Mouse (Mus musculus): ENCODE data around the gene Med24. TPM values are rescaled to one million over a fixed set of nuclear protein-coding genes. Genes with fewer than 3 reads are reported as not detected.
A peak's percentile ranks its signal among the peaks of the same experiment; 100 is the strongest.
"Not testable (repeated sequence)": the region's sequence is repeated elsewhere in the genome, so short reads cannot be mapped to it uniquely, and the experiment has no call there.

Gene Med24
- total and polyA plus RNA-seq, 2 experiments from 2014 or later = 52.2 to 66.6 TPM

DNA sequence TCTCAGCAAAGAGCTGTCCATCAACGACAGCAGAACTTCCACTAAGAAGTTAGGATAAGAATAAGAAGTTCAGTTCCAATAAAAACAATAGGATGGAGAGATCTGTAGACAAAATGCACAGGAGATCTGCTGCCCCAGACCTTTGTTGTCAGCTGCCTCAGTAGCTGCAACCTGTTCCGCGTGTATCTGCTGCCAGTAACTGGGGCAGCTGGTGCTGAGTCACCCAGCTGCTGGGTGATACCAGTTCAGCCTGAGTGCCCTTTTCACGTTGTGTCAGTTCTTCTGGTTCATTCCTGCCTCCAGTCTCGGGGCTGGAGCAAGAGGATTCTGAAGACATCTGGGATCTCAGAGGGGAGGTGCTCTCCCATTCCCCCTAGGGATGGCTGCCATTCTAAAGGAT is 57.4 kb downstream of the Med24 start:
- Histone ChIP-seq H3K27me3 (ENCODE audit: insufficient read depth, low read length) (0 out of 2 replicates have a peak, but pooled peaks cover 4% of the 10 kb centered on the region), H3K4me1 (ENCODE audit: insufficient read depth, low read length) (no peaks in the 10 kb centered on the region), H3K36me3 (ENCODE audit: insufficient read depth, low read length) (no peaks in the 10 kb centered on the region), H3K4me3 (ENCODE audit: low read depth, low read length) (no peak overlapping the region), H3K9ac (replicated peaks; ENCODE audit: low read length, poor library complexity, severe bottlenecking) (no peak overlapping the region), H3K9me3 (ENCODE audit: low read length) (no peaks in the 10 kb centered on the region), H3K4me2 (ENCODE audit: low read depth, low read length, poor library complexity, severe bottlenecking) (no peak overlapping the region), H3K27ac (ENCODE audit: low read depth, low read length) (no peak overlapping the region)
- DNase-seq (ENCODE audit: low spot score) = no peak
- TF ChIP-seq CTCF (IDR thresholded peaks at IDR 0.05) = no peak
- 64% methylated on average over 5 of the region's 5 CpGs for WGBS
- no peak for ATAC-seq (ENCODE audit: low FRiP score)

DNA sequence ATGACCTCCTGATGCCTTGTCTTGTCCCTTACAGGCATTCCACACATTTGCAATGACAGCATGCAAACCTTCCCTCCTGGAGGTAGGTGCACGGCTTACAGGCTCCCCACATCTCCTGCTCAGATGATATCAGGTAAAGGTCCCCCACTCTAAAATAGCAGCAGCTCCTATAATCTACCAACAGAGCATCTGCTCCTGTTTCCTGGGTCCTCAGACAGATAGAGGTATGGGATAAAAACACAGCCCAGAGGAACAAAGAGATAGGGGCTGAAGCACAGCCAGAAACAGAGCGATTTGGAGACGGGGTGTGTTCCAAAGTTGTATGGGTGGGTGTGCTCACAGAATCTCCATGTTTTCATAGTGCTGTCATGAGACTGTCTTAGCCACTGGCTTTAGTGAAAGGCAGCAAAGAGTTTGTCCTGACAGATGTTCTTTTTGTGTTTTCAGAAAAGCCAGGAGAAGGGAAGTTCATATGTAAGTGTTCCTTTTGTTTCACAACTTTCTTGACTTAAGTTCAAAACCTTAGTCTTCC is 57.9 kb downstream of the Med24 start:
- H3K36me3 ChIP-seq (ENCODE audit: insufficient read depth, low read length) = no peaks in the 10 kb centered on the region
- no peaks in the 10 kb centered on the region for H3K4me1 ChIP-seq (ENCODE audit: insufficient read depth, low read length)
- 79% methylated on average over 3 of the region's 3 CpGs for WGBS
- no peak overlapping the region for H3K9ac ChIP-seq (replicated peaks; ENCODE audit: low read length, poor library complexity, severe bottlenecking)
- 0 out of 2 replicates have a peak, but pooled peaks cover 4% of the 10 kb centered on the region for H3K27me3 ChIP-seq (ENCODE audit: insufficient read depth, low read length)
- no peak for TF ChIP-seq CTCF (IDR thresholded peaks at IDR 0.05)
- no peak for ATAC-seq (ENCODE audit: low FRiP score)
- no peak for DNase-seq (ENCODE audit: low spot score)
- no peak overlapping the region for H3K4me2 ChIP-seq (ENCODE audit: low read depth, low read length, poor library complexity, severe bottlenecking)
- H3K9me3 ChIP-seq (ENCODE audit: low read length) = no peaks in the 10 kb centered on the region
- no peak overlapping the region for H3K27ac ChIP-seq (ENCODE audit: low read depth, low read length)
- H3K4me3 ChIP-seq (ENCODE audit: low read depth, low read length) = no peak overlapping the region

DNA sequence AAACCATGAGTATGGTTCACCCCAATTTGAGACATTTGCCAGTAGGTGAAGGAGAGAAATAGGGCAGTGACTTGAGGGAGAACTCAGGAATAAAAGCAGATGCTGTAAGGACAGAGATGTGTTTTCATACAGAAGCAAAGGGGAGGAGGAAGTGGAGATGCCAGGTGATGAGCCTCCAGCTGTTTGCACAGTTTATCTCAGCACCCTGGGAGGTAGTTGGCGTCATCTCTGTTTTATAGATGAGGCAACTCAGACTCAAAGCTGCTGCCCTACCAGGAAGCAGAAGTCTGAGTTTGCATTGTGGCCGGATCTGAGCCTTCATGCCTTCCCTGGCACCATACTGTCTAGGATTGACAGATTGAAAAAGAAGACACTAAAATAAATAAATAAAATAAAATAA is 60.3 kb downstream of the Med24 start:
- Histone ChIP-seq H3K9me3 (ENCODE audit: low read length) (no peaks in the 10 kb centered on the region), H3K36me3 (ENCODE audit: insufficient read depth, low read length) (no peaks in the 10 kb centered on the region), H3K4me1 (ENCODE audit: insufficient read depth, low read length) (no peaks in the 10 kb centered on the region), H3K4me3 (ENCODE audit: low read depth, low read length) (no peak overlapping the region), H3K27ac (ENCODE audit: low read depth, low read length) (no peak overlapping the region), H3K27me3 (ENCODE audit: insufficient read depth, low read length) (0 out of 2 replicates have a peak, but pooled peaks cover 4% of the 10 kb centered on the region), H3K9ac (replicated peaks; ENCODE audit: low read length, poor library complexity, severe bottlenecking) (no peak overlapping the region), H3K4me2 (ENCODE audit: low read depth, low read length, poor library complexity, severe bottlenecking) (no peak overlapping the region)
- WGBS = 57% methylated on average over 2 of the region's 2 CpGs
- no peak for ATAC-seq (ENCODE audit: low FRiP score)
- TF ChIP-seq CTCF (IDR thresholded peaks at IDR 0.05) = no peak
- no peak for DNase-seq (ENCODE audit: low spot score)

DNA sequence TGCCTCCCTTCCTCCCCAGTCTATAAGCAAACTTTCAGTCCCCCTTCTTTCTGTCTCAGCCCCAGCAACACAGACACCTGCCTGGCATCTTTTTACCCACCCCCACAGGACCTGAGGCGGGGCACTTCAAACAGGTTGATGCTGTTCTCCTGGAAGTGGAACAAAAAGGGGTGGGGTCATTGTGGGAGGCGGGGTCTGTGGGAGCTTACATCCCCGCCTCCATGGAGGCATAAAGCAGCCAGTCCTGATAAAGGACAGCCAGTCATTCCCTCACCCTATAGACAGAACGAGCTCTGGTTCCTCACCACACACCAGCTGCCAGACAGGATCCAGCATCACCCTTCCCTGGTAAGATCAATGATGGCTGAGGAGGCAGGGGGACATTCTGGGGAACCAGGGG is 65.1 kb downstream of the Med24 start, which contains the start of gene Gsdma:
TSS of gene Gsdma (plus strand) at position 261 of the 400 bp plus-strand sequence.
- Histone ChIP-seq H3K4me2 (ENCODE audit: low read depth, low read length, poor library complexity, severe bottlenecking) (no peak within 1 kb of the TSS), H3K27ac (ENCODE audit: low read depth, low read length) (no peak within 1 kb of the TSS), H3K4me3 (ENCODE audit: low read depth, low read length) (no peak within 1 kb of the TSS), H3K4me1 (ENCODE audit: insufficient read depth, low read length) (no peaks in the 10 kb centered on the region), H3K9me3 (ENCODE audit: low read length) (no peaks in the 10 kb centered on the region), H3K36me3 (ENCODE audit: insufficient read depth, low read length) (no peaks in the 10 kb centered on the region), H3K9ac (replicated peaks; ENCODE audit: low read length, poor library complexity, severe bottlenecking) (no peak within 1 kb of the TSS), H3K27me3 (ENCODE audit: insufficient read depth, low read length) (0 out of 2 replicates have a peak, but pooled peaks cover 4% of the 10 kb centered on the region)
- WGBS = 19% methylated on average over 4 of the region's 4 CpGs
- no peak for TF ChIP-seq CTCF (IDR thresholded peaks at IDR 0.05)
- no peak for ATAC-seq (ENCODE audit: low FRiP score)
- no peak for DNase-seq (ENCODE audit: low spot score)

DNA sequence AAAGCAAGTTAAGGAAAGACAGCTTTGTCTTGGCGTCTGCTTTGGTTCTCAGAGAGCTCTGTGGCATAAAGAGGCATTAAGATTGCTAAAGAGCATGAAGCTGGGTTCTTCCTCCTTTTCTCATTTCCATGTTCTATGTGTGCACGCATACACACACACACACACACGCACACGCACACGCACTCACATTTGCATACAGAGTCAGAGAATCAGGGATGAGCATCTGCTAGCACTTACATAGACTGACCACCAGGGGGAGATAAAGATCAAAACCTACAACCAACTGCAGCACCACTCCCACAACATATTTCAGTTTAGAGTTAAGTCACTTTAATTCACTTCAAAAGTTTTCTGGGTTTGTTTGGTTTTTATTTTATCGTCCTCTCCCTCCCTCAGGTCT is 68.7 kb downstream of the Med24 start:
- Histone ChIP-seq H3K9me3 (ENCODE audit: low read length) (no peaks in the 10 kb centered on the region), H3K4me1 (ENCODE audit: insufficient read depth, low read length) (no peaks in the 10 kb centered on the region), H3K27me3 (ENCODE audit: insufficient read depth, low read length) (no peaks in the 10 kb centered on the region), H3K4me3 (ENCODE audit: low read depth, low read length) (no peak overlapping the region), H3K9ac (replicated peaks; ENCODE audit: low read length, poor library complexity, severe bottlenecking) (no peak overlapping the region), H3K27ac (ENCODE audit: low read depth, low read length) (no peak overlapping the region; the same call in 1 of the 2 replicates), H3K36me3 (ENCODE audit: insufficient read depth, low read length) (no peaks in the 10 kb centered on the region), H3K4me2 (ENCODE audit: low read depth, low read length, poor library complexity, severe bottlenecking) (no peak overlapping the region)
- 9% methylated on average over 6 of the region's 6 CpGs for WGBS
- DNase-seq (ENCODE audit: low spot score) = peak; percentile 84
- peak; percentile 90 for TF ChIP-seq CTCF (IDR thresholded peaks at IDR 0.05)
- no peak for ATAC-seq (ENCODE audit: low FRiP score)

DNA sequence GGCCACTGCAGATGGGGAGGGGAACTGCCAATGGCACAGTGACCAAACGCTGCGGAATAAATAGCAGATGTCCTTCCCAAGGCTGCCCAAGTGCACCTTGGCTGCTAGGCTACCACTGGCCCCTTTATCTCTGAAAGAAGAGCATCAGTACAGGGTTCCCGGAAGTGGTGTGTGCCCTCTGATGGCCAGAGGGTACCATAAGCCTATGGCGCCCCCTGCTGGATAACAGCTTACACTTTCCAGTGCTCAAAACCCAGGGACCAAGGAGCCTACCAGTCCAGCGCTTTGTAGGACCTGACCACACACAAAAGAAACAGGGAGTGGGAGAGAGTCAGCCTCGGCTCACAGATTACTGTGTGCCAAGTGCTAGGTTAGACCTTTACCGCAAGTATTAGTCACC is 74.2 kb downstream of the Med24 start:
- H3K4me1 ChIP-seq (ENCODE audit: insufficient read depth, low read length); H3K4me2 ChIP-seq (ENCODE audit: low read depth, low read length, poor library complexity, severe bottlenecking); H3K36me3 ChIP-seq (ENCODE audit: insufficient read depth, low read length); H3K9me3 ChIP-seq (ENCODE audit: low read length); H3K4me3 ChIP-seq (ENCODE audit: low read depth, low read length); ATAC-seq (ENCODE audit: low FRiP score); H3K27me3 ChIP-seq (ENCODE audit: insufficient read depth, low read length); H3K27ac ChIP-seq (ENCODE audit: low read depth, low read length); H3K9ac ChIP-seq (replicated peaks; ENCODE audit: low read length, poor library complexity, severe bottlenecking): not testable (repeated sequence)
- 16% methylated on average over 7 of the region's 7 CpGs for WGBS
- peak; percentile 60 for TF ChIP-seq CTCF (IDR thresholded peaks at IDR 0.05)
- DNase-seq (ENCODE audit: low spot score) = peak; percentile 63

Other genes with a start within 250 kb of the Med24 start
- gene Ikzf3, start 183.4 kb downstream of the Med24 start, total RNA-seq (2014; rRNA removed) = 0.05 TPM in 1 of 2 replicates, not detected in the other
- gene Ikzf3, start 183.4 kb downstream of the Med24 start, polyA plus RNA-seq (2015; fragmentation: Nextera tagmentation; extraction: Ambion mirVana) = 0.16 TPM in 1 of 2 replicates, not detected in the other
- gene Zpbp2, start 178.3 kb downstream of the Med24 start, total RNA-seq (2014; rRNA removed) = 0.24 TPM in 1 of 2 replicates, not detected in the other
- gene Zpbp2, start 178.3 kb downstream of the Med24 start, polyA plus RNA-seq (2015; fragmentation: Nextera tagmentation; extraction: Ambion mirVana) = 0.36 and 0.39 TPM in 2 replicates
- gene Ormdl3, start 142.1 kb downstream of the Med24 start, total RNA-seq (2014; rRNA removed) = 104 and 115 TPM in 2 replicates
- 108 and 111 TPM in 2 replicates for gene Ormdl3, start 142.1 kb downstream of the Med24 start, polyA plus RNA-seq (2015; fragmentation: Nextera tagmentation; extraction: Ambion mirVana)
- not detected in 2 replicates for gene Lrrc3c, start 131.1 kb downstream of the Med24 start, total RNA-seq (2014; rRNA removed)
- not detected in 2 replicates for gene Lrrc3c, start 131.1 kb downstream of the Med24 start, polyA plus RNA-seq (2015; fragmentation: Nextera tagmentation; extraction: Ambion mirVana)
- not detected in 2 replicates for gene Gm12355, start 103.8 kb downstream of the Med24 start, total RNA-seq (2014; rRNA removed)
- gene Gm12355, start 103.8 kb downstream of the Med24 start, polyA plus RNA-seq (2015; fragmentation: Nextera tagmentation; extraction: Ambion mirVana) = 0.28 and 0.44 TPM in 2 replicates
- gene Gsdma3, start 103.1 kb downstream of the Med24 start, total RNA-seq (2014; rRNA removed) = not detected in 2 replicates
- gene Gsdma3, start 103.1 kb downstream of the Med24 start, polyA plus RNA-seq (2015; fragmentation: Nextera tagmentation; extraction: Ambion mirVana) = not detected in 2 replicates
- not detected in 2 replicates for gene Gsdma2, start 82.7 kb downstream of the Med24 start, total RNA-seq (2014; rRNA removed)
- gene Gsdma2, start 82.7 kb downstream of the Med24 start, polyA plus RNA-seq (2015; fragmentation: Nextera tagmentation; extraction: Ambion mirVana) = 0.12 and 0.15 TPM in 2 replicates
- gene Gsdma, start 65.1 kb downstream of the Med24 start, total RNA-seq (2014; rRNA removed) = 0.05 TPM in 1 of 2 replicates, not detected in the other
- gene Gsdma, start 65.1 kb downstream of the Med24 start, polyA plus RNA-seq (2015; fragmentation: Nextera tagmentation; extraction: Ambion mirVana) = 0.11 TPM in 1 of 2 replicates, not detected in the other
- gene Psmd3, start 46.9 kb downstream of the Med24 start, total RNA-seq (2014; rRNA removed) = 114 and 129 TPM in 2 replicates
- gene Psmd3, start 46.9 kb downstream of the Med24 start, polyA plus RNA-seq (2015; fragmentation: Nextera tagmentation; extraction: Ambion mirVana) = 182 and 183 TPM in 2 replicates
- gene Csf3, start 28.2 kb downstream of the Med24 start, total RNA-seq (2014; rRNA removed) = not detected in 2 replicates
- gene Csf3, start 28.2 kb downstream of the Med24 start, polyA plus RNA-seq (2015; fragmentation: Nextera tagmentation; extraction: Ambion mirVana) = not detected in 2 replicates
- 774 and 843 TPM in 2 replicates for gene Thra, start 11.2 kb upstream of the Med24 start, total RNA-seq (2014; rRNA removed)
- 165 and 182 TPM in 2 replicates for gene Thra, start 11.2 kb upstream of the Med24 start, polyA plus RNA-seq (2015; fragmentation: Nextera tagmentation; extraction: Ambion mirVana)
- 7.1 and 11.0 TPM in 2 replicates for gene Nr1d1, start 45.9 kb upstream of the Med24 start, total RNA-seq (2014; rRNA removed)
- gene Nr1d1, start 45.9 kb upstream of the Med24 start, polyA plus RNA-seq (2015; fragmentation: Nextera tagmentation; extraction: Ambion mirVana) = 12.3 and 14.3 TPM in 2 replicates
- 88.3 and 107 TPM in 2 replicates for gene Msl1, start 66.1 kb upstream of the Med24 start, total RNA-seq (2014; rRNA removed)
- gene Msl1, start 66.1 kb upstream of the Med24 start, polyA plus RNA-seq (2015; fragmentation: Nextera tagmentation; extraction: Ambion mirVana) = 22.3 and 25.8 TPM in 2 replicates
- 29.4 and 32.2 TPM in 2 replicates for gene Casc3, start 75.5 kb upstream of the Med24 start, total RNA-seq (2014; rRNA removed)
- gene Casc3, start 75.5 kb upstream of the Med24 start, polyA plus RNA-seq (2015; fragmentation: Nextera tagmentation; extraction: Ambion mirVana) = 34.0 and 39.7 TPM in 2 replicates
- 39.0 and 40.8 TPM in 2 replicates for gene Rapgefl1, start 107.3 kb upstream of the Med24 start, total RNA-seq (2014; rRNA removed)
- gene Rapgefl1, start 107.3 kb upstream of the Med24 start, polyA plus RNA-seq (2015; fragmentation: Nextera tagmentation; extraction: Ambion mirVana) = 10.9 and 11.4 TPM in 2 replicates
- 9.2 and 9.8 TPM in 2 replicates for gene Wipf2, start 134.2 kb upstream of the Med24 start, total RNA-seq (2014; rRNA removed)
- 3.0 and 3.8 TPM in 2 replicates for gene Wipf2, start 134.2 kb upstream of the Med24 start, polyA plus RNA-seq (2015; fragmentation: Nextera tagmentation; extraction: Ambion mirVana)
- 0.19 and 0.44 TPM in 2 replicates for gene Cdc6, start 178.4 kb upstream of the Med24 start, total RNA-seq (2014; rRNA removed)
- 0.52 and 0.65 TPM in 2 replicates for gene Cdc6, start 178.4 kb upstream of the Med24 start, polyA plus RNA-seq (2015; fragmentation: Nextera tagmentation; extraction: Ambion mirVana)
- 14.3 and 20.4 TPM in 2 replicates for gene Rara, start 198.4 kb upstream of the Med24 start, total RNA-seq (2014; rRNA removed)
- gene Rara, start 198.4 kb upstream of the Med24 start, polyA plus RNA-seq (2015; fragmentation: Nextera tagmentation; extraction: Ambion mirVana) = 8.2 and 8.7 TPM in 2 replicates